Mouse (Mus musculus) CH12.LX (cell line): Measurements from ENCODE around the gene Lrrc1. TPM values are rescaled to one million over a fixed set of nuclear protein-coding genes. Genes with fewer than 3 reads are reported as not detected.

Experiments
- DNase-seq: peaks from one replicate; pipeline ENCODE4 v3.0.0-alpha.2; 2013; ENCODE audit errors: extremely low read depth
- H3K27ac ChIP-seq: 2 replicates; pipeline ENCODE4 v1.5.1; 2012; ENCODE audit warnings: low read depth, mild to moderate bottlenecking, control low read depth, moderate library complexity; ENCODE audit not compliant: insufficient read depth
- H3K27me3 ChIP-seq: replicated peaks from 2 replicates; pipeline ENCODE3; 2012; ENCODE audit warnings: inconsistent platforms
- H3K36me3 ChIP-seq, 2 experiments: replicated peaks in 1 of 2; 2 replicates each; pipeline versions ENCODE3 to v1.6.1; 2012; ENCODE audit warnings: inconsistent platforms in 1 of 2, low read length in 1 of 2, mild to moderate bottlenecking in 1 of 2, mixed read lengths in 1 of 2, moderate library complexity in 1 of 2; ENCODE audit not compliant: control insufficient read depth in 1 of 2, insufficient read depth in 1 of 2
- H3K4me1 ChIP-seq, 2 experiments: 2 replicates each; pipeline ENCODE4 v1.6.1; 2012; ENCODE audit warnings: inconsistent platforms in 1 of 2, moderate library complexity in 1 of 2; ENCODE audit not compliant: insufficient read depth in 2 of 2, control insufficient read depth in 1 of 2
- H3K4me2 ChIP-seq: 2 replicates; pipeline ENCODE4 v1.6.1; 2012; ENCODE audit warnings: low read depth, mild to moderate bottlenecking, control low read depth; ENCODE audit not compliant: poor library complexity, insufficient read depth, severe bottlenecking
- H3K4me3 ChIP-seq, 3 experiments: fragments of 150-350 bp in 1 of 3; sonication (generic) in 1 of 3; replicated peaks in 1 of 3; 2 replicates each; pipeline versions ENCODE3 to v1.5.1; 2011 to 2012; ENCODE audit warnings: low read depth in 2 of 3, low read length in 2 of 3, mild to moderate bottlenecking in 2 of 3, moderate library complexity in 2 of 3, control low read depth in 1 of 3, improper control_type of control experiment in 1 of 3, inconsistent platforms in 1 of 3, mixed read lengths in 1 of 3; ENCODE audit not compliant: poor library complexity in 1 of 3
- H3K79me2 ChIP-seq: replicated peaks from 2 replicates; pipeline ENCODE4 v1.6.1; 2012; ENCODE audit warnings: mild to moderate bottlenecking, moderate library complexity; ENCODE audit not compliant: control insufficient read depth, poor library complexity, insufficient read depth, severe bottlenecking; ENCODE audit errors: extremely low read depth
- H3K9ac ChIP-seq: 2 replicates; pipeline ENCODE4 v1.6.1; 2012; ENCODE audit warnings: low read depth, mild to moderate bottlenecking, control low read depth, moderate library complexity; ENCODE audit not compliant: insufficient read depth
- H3K9me3 ChIP-seq: replicated peaks from 2 replicates; pipeline ENCODE3; 2012; ENCODE audit warnings: low read length, inconsistent platforms, mixed read lengths
- ETS1 ChIP-seq: conservative IDR thresholded peaks from 2 replicates; pipeline ENCODE4 v1.6.1; 2012; ENCODE audit warnings: low read depth, mild to moderate bottlenecking, inconsistent platforms, low read length, improper control_type of control experiment, moderate library complexity
- GABPA ChIP-seq: IDR thresholded peaks from 2 replicates; pipeline ENCODE4 v1.6.1; 2012; ENCODE audit warnings: low read depth, low read length, improper control_type of control experiment, inconsistent platforms; ENCODE audit not compliant: insufficient replicate concordance
- JUN ChIP-seq: IDR thresholded peaks from 2 replicates; pipeline ENCODE4 v1.6.1; 2011; ENCODE audit warnings: low read depth, mild to moderate bottlenecking, low read length, improper control_type of control experiment, moderate library complexity; ENCODE audit not compliant: insufficient read depth
- JUND ChIP-seq: conservative IDR thresholded peaks from 2 replicates; pipeline ENCODE4 v1.6.1; 2011; ENCODE audit warnings: low read depth, low read length, improper control_type of control experiment
- MAFK ChIP-seq: IDR thresholded peaks from 2 replicates; pipeline ENCODE4 v1.6.1; 2011; ENCODE audit warnings: low read length, improper control_type of control experiment; ENCODE audit not compliant: insufficient replicate concordance
- MAZ ChIP-seq: IDR thresholded peaks from 2 replicates; pipeline ENCODE4 v1.6.1; 2012; ENCODE audit warnings: low read depth, mild to moderate bottlenecking, inconsistent platforms, low read length, improper control_type of control experiment, moderate library complexity
- MEF2A ChIP-seq: IDR thresholded peaks from 2 replicates; pipeline ENCODE4 v1.6.1; 2014; ENCODE audit warnings: low read depth, mild to moderate bottlenecking, inconsistent platforms, low read length, improper control_type of control experiment, borderline replicate concordance
- MYC ChIP-seq: IDR thresholded peaks from 2 replicates; pipeline ENCODE4 v1.6.1; 2011; ENCODE audit warnings: low read depth, mild to moderate bottlenecking, improper control_type of control experiment, low read length
- PAX5 ChIP-seq: IDR thresholded peaks from 2 replicates; pipeline ENCODE4 v1.6.1; 2012; ENCODE audit warnings: low read length, inconsistent platforms, mixed read lengths
- RCOR1 ChIP-seq: conservative IDR thresholded peaks from 2 replicates; pipeline ENCODE4 v1.6.1; 2012; ENCODE audit warnings: low read depth, mild to moderate bottlenecking, inconsistent platforms, low read length, improper control_type of control experiment
- SIN3A ChIP-seq: IDR thresholded peaks from 2 replicates; pipeline ENCODE4 v1.6.1; 2012; ENCODE audit warnings: low read length, improper control_type of control experiment, inconsistent platforms
- UBTF ChIP-seq: IDR thresholded peaks from 2 replicates; pipeline ENCODE4 v1.6.1; 2012; ENCODE audit warnings: low read depth, mild to moderate bottlenecking, inconsistent platforms, low read length, improper control_type of control experiment, moderate library complexity
- USF1 ChIP-seq: IDR thresholded peaks from 2 replicates; pipeline ENCODE4 v1.6.1; 2014; ENCODE audit warnings: low read depth, mild to moderate bottlenecking, inconsistent platforms, low read length, improper control_type of control experiment
- ZC3H11A ChIP-seq: IDR thresholded peaks from 2 replicates; pipeline ENCODE4 v1.6.1; 2012; ENCODE audit warnings: low read depth, mild to moderate bottlenecking, inconsistent platforms, low read length, improper control_type of control experiment
- ZKSCAN1 ChIP-seq: IDR thresholded peaks from 2 replicates; pipeline ENCODE4 v1.6.1; 2012; ENCODE audit warnings: low read depth, inconsistent platforms, low read length, improper control_type of control experiment, borderline replicate concordance
- dilution Hi-C: fragments of 300-500 bp; cut with MboI; formaldehyde crosslinking; loops from 2 replicates; pipeline ENCODE4 v1.14.3; 2020; ENCODE audit warnings: low sequenced_read_pairs; ENCODE audit not compliant: extremely low pct_unique_long_range_greater_than_20kb, extremely low pct_ligation_motif_present
- in situ Hi-C: fragments of 300-500 bp; cut with MboI; formaldehyde crosslinking; loops from 3 replicates; pipeline ENCODE4 v1.14.3; 2019; ENCODE audit warnings: low sequenced_read_pairs, low pct_ligation_motif_present, low pct_unique_long_range_greater_than_20kb, mixed read lengths
- polyA plus RNA-seq: library from polyadenylated mRNA; unstranded; fragments of >175 nt; gene quantifications from 2 replicates; pipeline ENCODE4 v1.2.1, GENCODE M21; 2012; ENCODE audit warnings: low read depth; ENCODE audit not compliant: insufficient read length
- total RNA-seq, 2 experiments: library from RNA; depleted of rRNA; stranded (reverse); fragments of 300-350 nt in 1 of 2; fragments of >200 nt in 1 of 2; gene quantifications; 2 replicates each; pipeline ENCODE4 v1.2.3; 2012 to 2014

The Lrrc1 gene
- total and polyA plus RNA-seq, 3 experiments = 15.4 to 15.8 (median 15.8) TPM

GRCm38 (mm10) chr9:77480001-77480400, 64.7 kb downstream of the Lrrc1 start:
- DNase-seq = no peak
- no peak overlapping the region for H3K4me2 ChIP-seq
- H3K27me3 ChIP-seq = no peaks in the 10 kb centered on the region
- in situ Hi-C loops (no loop called here), dilution Hi-C loops (no loop called here)
- H3K79me2 ChIP-seq = no peaks in the 10 kb centered on the region; the same call in 1 of the 2 replicates
- H3K9me3 ChIP-seq = no peaks in the 10 kb centered on the region
- no peak overlapping the region for H3K4me3 ChIP-seq
- TF ChIP-seq USF1 (no peak), ETS1 (no peak), RCOR1 (no peak), JUN (no peak)
- no peak overlapping the region for H3K27ac ChIP-seq
- H3K9ac ChIP-seq = no peak overlapping the region
- H3K4me1 ChIP-seq = peaks cover 0 to 8% of the 10 kb centered on the region in 2 experiments; a peak in 1 of 4 replicates
- peaks cover 0 to 19% of the 10 kb centered on the region in 2 experiments for H3K36me3 ChIP-seq

GRCm38 (mm10) chr9:77478166-77478920, 66.3 kb downstream of the Lrrc1 start:
- H3K9me3 ChIP-seq = no peaks in the 10 kb centered on the region
- in situ Hi-C loops (no loop called here), dilution Hi-C loops (no loop called here)

GRCm38 (mm10) chr9:77474535-77474934, 70.1 kb downstream of the Lrrc1 start:
- H3K9me3 ChIP-seq = no peaks in the 10 kb centered on the region
- DNase-seq = no peak

More at GRCm38 (mm10) chr9:77478166-77478920, 66.3 kb downstream of the Lrrc1 start:
- Histone ChIP-seq H3K27ac (no peak overlapping the region), H3K4me1 (peaks cover 0 to 8% of the 10 kb centered on the region in 2 experiments; a peak in 1 of 4 replicates), H3K4me2 (no peak overlapping the region), H3K4me3 (no peak overlapping the region), H3K9ac (no peak overlapping the region), H3K79me2 (no peaks in the 10 kb centered on the region; the same call in 1 of the 2 replicates), H3K36me3 (peaks cover 3 to 24% of the 10 kb centered on the region in 2 experiments), H3K27me3 (no peaks in the 10 kb centered on the region)
- DNase-seq = no peak
- TF ChIP-seq MAZ (no peak), UBTF (no peak), MAFK (no peak), GABPA (no peak), SIN3A (no peak), MEF2A (no peak), PAX5 (no peak), MYC (no peak), JUND (no peak), ZKSCAN1 (no peak), ZC3H11A (no peak)

More at GRCm38 (mm10) chr9:77474535-77474934, 70.1 kb downstream of the Lrrc1 start:
- Histone ChIP-seq H3K36me3 (peaks cover 10 to 43% of the 10 kb centered on the region in 2 experiments), H3K4me1 (peaks cover 0 to 9% of the 10 kb centered on the region in 2 experiments; a peak in 1 of 4 replicates), H3K79me2 (no peaks in the 10 kb centered on the region; the same call in 1 of the 2 replicates), H3K9ac (no peak overlapping the region), H3K4me2 (no peak overlapping the region), H3K4me3 (no peak overlapping the region), H3K27ac (no peak overlapping the region), H3K27me3 (no peaks in the 10 kb centered on the region)
- TF ChIP-seq ZC3H11A (no peak), GABPA (no peak), MYC (no peak)
- dilution Hi-C loops = no loop called here
- in situ Hi-C loops = no loop called here
